Mouse (Mus musculus): ENCODE data around the gene Chaf1b.

DNA sequence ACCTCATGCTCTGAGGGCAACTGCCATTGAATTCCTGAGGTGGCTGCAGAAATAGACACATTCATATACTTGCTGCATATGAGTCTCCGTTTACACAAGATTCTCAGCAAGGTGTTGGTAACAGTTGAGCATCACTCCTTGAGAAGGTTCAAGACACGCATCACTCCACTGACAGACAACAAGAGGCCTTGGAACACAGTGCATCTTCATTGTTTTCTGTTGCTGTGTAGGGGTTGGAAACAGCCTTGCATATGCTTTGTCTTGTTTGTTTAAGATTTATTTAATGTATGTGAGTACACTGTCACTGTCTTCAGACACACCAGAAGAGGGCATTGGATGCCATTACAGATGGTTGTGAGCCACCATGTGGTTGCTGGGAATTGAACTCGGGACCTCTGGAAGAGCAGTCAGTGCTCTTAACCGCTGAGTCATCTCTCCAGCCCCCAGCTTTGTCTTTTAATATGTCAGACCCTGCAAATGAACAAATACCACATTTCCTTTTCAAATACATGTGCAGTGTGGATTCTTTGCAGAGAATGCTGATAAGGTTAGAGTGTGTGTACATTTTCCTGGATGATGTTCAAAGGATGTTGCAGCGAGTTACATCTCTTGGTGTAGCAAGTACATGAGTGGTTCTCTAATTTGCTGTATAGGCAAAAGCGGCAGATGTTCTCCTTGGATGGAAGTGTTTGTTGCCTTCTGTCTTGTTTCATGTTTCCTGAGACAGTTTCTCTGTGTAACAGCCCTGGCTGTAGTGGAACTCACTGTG lies 5.9 kb upstream of the Chaf1b start:
- TF ChIP-seq CTCF (IDR thresholded peaks at IDR 0.05; ENCODE audit: insufficient read depth, low read depth, low read length) (no peak), POLR2A (IDR thresholded peaks at IDR 0.05; ENCODE audit: insufficient read depth, low read depth, low read length) (no peak)
